25 mouse cellular contexts compared by ENCODE assay signal in the genomic region with DNA sequence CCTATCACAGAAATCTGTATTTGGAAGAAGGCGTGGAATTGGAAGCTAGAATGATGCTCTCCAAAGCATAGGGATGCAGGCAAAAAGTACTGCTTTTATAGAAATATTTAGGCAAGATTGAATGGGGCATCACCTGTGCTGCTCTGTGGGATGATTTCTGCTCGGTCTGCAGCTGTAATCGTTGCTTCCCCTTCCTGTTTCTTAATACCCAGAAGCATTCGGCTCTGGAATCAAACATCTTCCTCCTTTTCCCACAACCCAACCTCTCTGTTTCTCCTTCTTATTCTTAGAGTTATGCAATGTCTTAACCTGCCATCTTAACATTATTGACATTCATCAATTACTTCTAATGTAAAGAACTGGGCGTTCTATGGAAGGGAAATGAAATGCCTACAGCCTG.
"Had no signal": no experiment of that assay in that cellular context is flagged by ENCODE, and none has a peak within 500 bp of the region (broad histone marks: within the 10 kb centered on the region; RNA-seq: fewer than 3 reads in every experiment).

No protein-coding gene starts in this region.

- H3K4me2 ChIP-seq: heart, embryonic 12.5 days; hindbrain, embryonic 12.5 days; hindbrain, embryonic 15.5 days; kidney, embryonic 15.5 days; limb, embryonic 13.5 days; limb, embryonic 15.5 days; liver, embryonic 12.5 days had no signal

- H3K4me3 ChIP-seq: gastrocnemius, adult 2 months; heart, adult 2 months; heart, embryonic 12.5 days; hindbrain, embryonic 10.5 days; hindbrain, embryonic 12.5 days; hindbrain, embryonic 15.5 days; kidney, embryonic 15.5 days; limb, embryonic 13.5 days; limb, embryonic 15.5 days; liver, embryonic 12.5 days had no signal

- DNase-seq: gastrocnemius, adult 2 months; gastrocnemius, postnatal 14 days; gastrocnemius, postnatal 36 days; heart, adult 2 months; heart, postnatal 10 days; heart, postnatal 4 days; kidney, adult 11 months; kidney, adult 2 months; kidney, adult 9 months; kidney, postnatal 14 days; kidney, postnatal 36 days; layer of hippocampus, adult 9-11 months; layer of hippocampus, postnatal 36 days; left cerebral cortex, postnatal 4 days had no signal

- H3K36me3 ChIP-seq: heart, embryonic 12.5 days; hindbrain, embryonic 10.5 days; hindbrain, embryonic 12.5 days; kidney, embryonic 15.5 days; limb, embryonic 13.5 days; limb, embryonic 15.5 days; liver, embryonic 12.5 days had no signal

- ATAC-seq: hindbrain, postnatal 0 days; intestine, embryonic 16.5 days; liver, embryonic 12.5 days had no signal

- H3K27ac ChIP-seq: gastrocnemius, adult 2 months; heart, adult 2 months; hindbrain, embryonic 10.5 days; hindbrain, embryonic 12.5 days; hindbrain, embryonic 15.5 days; hindbrain, postnatal 0 days; kidney, embryonic 15.5 days; kidney, postnatal 0 days; limb, embryonic 13.5 days; limb, embryonic 15.5 days; liver, embryonic 12.5 days had no signal

- H3K4me1 ChIP-seq: heart, embryonic 12.5 days; hindbrain, embryonic 15.5 days; kidney, embryonic 15.5 days; limb, embryonic 13.5 days; limb, embryonic 15.5 days; liver, embryonic 12.5 days had no signal

- H3K9me3 ChIP-seq: heart, embryonic 12.5 days; hindbrain, embryonic 10.5 days; hindbrain, embryonic 12.5 days; hindbrain, embryonic 15.5 days; kidney, embryonic 15.5 days; limb, embryonic 13.5 days; limb, embryonic 15.5 days; liver, embryonic 12.5 days had no signal

- H3K9ac ChIP-seq: heart, embryonic 12.5 days; hindbrain, embryonic 12.5 days; hindbrain, embryonic 15.5 days; kidney, embryonic 15.5 days; limb, embryonic 13.5 days; limb, embryonic 15.5 days; liver, embryonic 12.5 days had no signal

- H3K27me3 ChIP-seq: heart, embryonic 12.5 days; hindbrain, embryonic 12.5 days; hindbrain, embryonic 15.5 days; kidney, embryonic 15.5 days; limb, embryonic 13.5 days; limb, embryonic 15.5 days; liver, embryonic 12.5 days had no signal
